Mouse (Mus musculus) lung, adult 2 months (tissue): ENCODE data around the gene Slco2b1.
A peak's percentile ranks its signal among the peaks of the same experiment; 100 is the strongest.

Source experiments
- CTCF ChIP-seq: fragments of 200-500 bp; IDR thresholded peaks from 2 replicates; pipeline ENCODE4 v1.5.1; 2011; ENCODE audit warnings: mild to moderate bottlenecking, low read length, control low read depth; ENCODE audit not compliant: insufficient read depth
- POLR2A ChIP-seq: fragments of 200-500 bp; IDR thresholded peaks from 2 replicates; pipeline ENCODE4 v1.6.1; 2011; ENCODE audit warnings: low read depth, mild to moderate bottlenecking, control low read depth, low read length, borderline replicate concordance; ENCODE audit errors: extremely low read depth

- TF ChIP-seq POLR2A = no peak
- peak; percentile 50; the same call in 1 of the 2 replicates for TF ChIP-seq CTCF
These were observed 92.3 kb downstream of the Slco2b1 start for GRCm38 (mm10) chr7:99618860-99619259.
